Mouse (Mus musculus) c-Kit-positive CD71-negative TER-119-negative erythroid progenitor cells, embryonic 14.5 days (primary cell): ENCODE measurements around the gene Xylt1.

ENCODE experiments used
- DNase-seq: peaks from one replicate; pipeline ENCODE4 v3.0.0-alpha.2; 2013; ENCODE audit warnings: low read depth

Gene Xylt1

GRCm38 (mm10) chr7:117395511-117395910 is 14.7 kb downstream of the Xylt1 start:
- DNase-seq, result no peak

- no peak for DNase-seq
These were observed 17.1 kb downstream of the Xylt1 start for GRCm38 (mm10) chr7:117397877-117398276.

- DNase-seq, result no peak
These were observed 19.2 kb downstream of the Xylt1 start for GRCm38 (mm10) chr7:117399971-117400370.

GRCm38 (mm10) chr7:117401581-117401980 is 20.8 kb downstream of the Xylt1 start:
- DNase-seq, result no peak

GRCm38 (mm10) chr7:117406336-117406735 is 25.6 kb downstream of the Xylt1 start:
- DNase-seq, result no peak

GRCm38 (mm10) chr7:117409268-117409988 is 28.6 kb downstream of the Xylt1 start:
- no peak for DNase-seq

- no peak for DNase-seq
These were observed 31.1 kb downstream of the Xylt1 start for GRCm38 (mm10) chr7:117411874-117412273.

GRCm38 (mm10) chr7:117412405-117412804 is 31.6 kb downstream of the Xylt1 start:
- DNase-seq, result no peak

- DNase-seq, result no peak
These were observed 33.7 kb downstream of the Xylt1 start for GRCm38 (mm10) chr7:117414341-117415008.

GRCm38 (mm10) chr7:117415009-117415363 is 34.2 kb downstream of the Xylt1 start:
- no peak for DNase-seq

- DNase-seq, result no peak
These were observed 38.3 kb downstream of the Xylt1 start for GRCm38 (mm10) chr7:117419041-117419440.

GRCm38 (mm10) chr7:117419846-117420245 is 39.1 kb downstream of the Xylt1 start:
- DNase-seq, result no peak

- DNase-seq, result no peak
These were observed 39.5 kb downstream of the Xylt1 start for GRCm38 (mm10) chr7:117420301-117420700.

GRCm38 (mm10) chr7:117420836-117421566 is 40.2 kb downstream of the Xylt1 start:
- DNase-seq, result no peak

- no peak for DNase-seq
These were observed 44.1 kb downstream of the Xylt1 start for GRCm38 (mm10) chr7:117424841-117425240.

- no peak for DNase-seq
These were observed 45.6 kb downstream of the Xylt1 start for GRCm38 (mm10) chr7:117426366-117426765.

- peak; percentile 77 for DNase-seq
These were observed 48.0 kb downstream of the Xylt1 start for GRCm38 (mm10) chr7:117428690-117429224.

GRCm38 (mm10) chr7:117429483-117429882 is 48.7 kb downstream of the Xylt1 start:
- no peak for DNase-seq

- DNase-seq, result no peak
These were observed 49.1 kb downstream of the Xylt1 start for GRCm38 (mm10) chr7:117429895-117430294.

GRCm38 (mm10) chr7:117430361-117430935 is 49.7 kb downstream of the Xylt1 start:
- DNase-seq, result no peak

GRCm38 (mm10) chr7:117433641-117434040 is 52.9 kb downstream of the Xylt1 start:
- no peak for DNase-seq

GRCm38 (mm10) chr7:117435091-117435490 is 54.3 kb downstream of the Xylt1 start:
- no peak for DNase-seq
